Mouse (Mus musculus): ENCODE measurements around the gene Cwc27.

- TF ChIP-seq POLR2A (IDR thresholded peaks at IDR 0.05; ENCODE audit: control insufficient read depth, low read depth, low read length) = no peak
- no peak for TF ChIP-seq CTCF (IDR thresholded peaks at IDR 0.05; ENCODE audit: control insufficient read depth, insufficient read depth, insufficient replicate concordance, low read depth, low read length)
These were observed 49.8 kb upstream of the Cwc27 start for GRCm38 (mm10) chr13:104866726-104867125.
